Mouse (Mus musculus) embryonic facial prominence, embryonic 15.5 days (tissue): Measurements from ENCODE around the gene Rab3gap1. TPM values are rescaled to one million over a fixed set of nuclear protein-coding genes. Genes with fewer than 3 reads are reported as not detected.

ENCODE experiments used
- ATAC-seq: fragments of 200-750 bp; cut with Nextera tagmentation; 2 replicates; pipeline ENCODE4 v1.8.0; 2017; ENCODE audit warnings: low read depth, moderate TSS enrichment; ENCODE audit not compliant: insufficient number of reproducible peaks, low FRiP score, low TSS enrichment
- H3K27ac ChIP-seq: fragments of 300-500 bp; sonication (generic); replicated peaks from 2 replicates; pipeline ENCODE4 v1.5.1; 2015; ENCODE audit warnings: mild to moderate bottlenecking, inconsistent platforms
- H3K27me3 ChIP-seq: fragments of 300-500 bp; sonication (generic); 2 replicates; pipeline ENCODE4 v1.6.1; 2015; ENCODE audit warnings: inconsistent platforms
- H3K36me3 ChIP-seq: fragments of 300-500 bp; sonication (generic); 2 replicates; pipeline ENCODE4 v1.6.1; 2015; ENCODE audit warnings: mild to moderate bottlenecking, inconsistent platforms
- H3K4me1 ChIP-seq: fragments of 300-500 bp; sonication (generic); 2 replicates; pipeline ENCODE4 v1.6.1; 2015; ENCODE audit warnings: inconsistent platforms
- H3K4me2 ChIP-seq: fragments of 300-500 bp; sonication (generic); replicated peaks from 2 replicates; pipeline ENCODE4 v1.6.1; 2015; ENCODE audit warnings: mild to moderate bottlenecking, inconsistent platforms
- H3K4me3 ChIP-seq: fragments of 300-500 bp; sonication (generic); replicated peaks from 2 replicates; pipeline ENCODE4 v1.5.1; 2015; ENCODE audit warnings: mild to moderate bottlenecking, inconsistent platforms
- H3K9ac ChIP-seq: fragments of 300-500 bp; sonication (generic); 2 replicates; pipeline ENCODE4 v1.6.1; 2015; ENCODE audit warnings: inconsistent platforms
- H3K9me3 ChIP-seq: fragments of 300-500 bp; sonication (generic); replicated peaks from 2 replicates; pipeline ENCODE4 v1.6.1; 2016; ENCODE audit warnings: inconsistent platforms
- WGBS: fragments of 180-500 bp; shearing (Covaris S2); methylation state at CpG from one replicate; pipeline ENCODE4 v1.1.7; 2015; 5-methylcytosine and 5-hydroxymethylcytosine counted together
- polyA plus RNA-seq: library from polyadenylated mRNA; unstranded; fragments of >200 nt; fragmentation: Nextera tagmentation; extraction: Ambion mirVana; gene quantifications from 2 replicates; pipeline ENCODE4 v1.2.1, GENCODE M21; 2015

The Rab3gap1 gene
- 22.6 and 23.7 TPM in 2 replicates for polyA plus RNA-seq

DNA sequence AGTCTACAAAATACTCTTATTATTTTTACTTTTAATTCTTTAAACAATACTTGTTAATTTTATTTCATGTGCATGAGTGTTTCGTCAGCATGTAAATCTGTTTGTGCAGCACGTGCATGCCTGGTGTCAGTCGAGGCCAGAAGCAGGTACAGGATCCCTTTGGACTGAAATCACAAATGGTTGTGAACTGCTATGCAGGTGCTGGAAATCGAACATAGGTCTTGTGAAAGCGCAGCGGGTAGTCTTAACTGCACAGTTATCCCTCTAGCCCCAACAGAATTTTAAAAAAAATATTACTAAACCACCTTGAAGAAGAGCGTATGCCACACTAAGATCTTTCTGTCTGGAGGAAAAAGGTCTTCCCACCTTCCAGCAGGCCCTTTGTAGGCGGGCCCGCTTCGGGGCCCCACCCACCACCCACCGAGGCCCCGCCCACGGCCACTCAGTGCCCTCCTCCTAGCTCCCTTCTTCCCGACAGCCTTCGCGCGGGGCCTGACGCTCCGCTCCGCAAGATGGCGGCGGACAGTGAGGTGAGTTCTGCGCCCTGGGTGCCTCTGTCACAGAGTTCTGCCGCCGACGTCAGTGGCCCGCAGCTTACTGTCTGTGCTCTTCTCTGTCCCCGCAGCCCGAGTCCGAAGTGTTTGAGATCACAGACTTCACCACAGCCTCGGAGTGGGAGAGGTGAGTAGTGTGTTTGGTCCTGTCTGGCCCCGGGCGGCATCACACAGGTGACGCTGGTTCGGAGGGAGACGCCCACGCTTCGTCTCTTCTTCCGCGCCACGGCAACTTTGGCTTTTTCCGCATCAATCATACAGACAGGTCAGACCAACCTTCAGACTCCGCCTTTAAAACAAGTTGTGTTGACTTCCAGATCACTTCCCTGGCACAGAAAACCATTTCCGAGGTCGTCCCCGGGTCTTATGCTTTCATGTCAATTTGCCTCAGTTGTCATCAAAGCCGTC is at the start of gene Rab3gap1:
Gene Rab3gap1 (plus strand): TSS at position 474 of the 962 bp plus-strand sequence.
- Histone ChIP-seq H3K27me3 (no peaks in the 10 kb centered on the region), H3K4me2 (peak within 1 kb of the TSS; percentile 58), H3K4me3 (peak within 1 kb of the TSS; percentile 85), H3K9ac (peak within 1 kb of the TSS; percentile 71), H3K9me3 (no peaks in the 10 kb centered on the region), H3K36me3 (peaks cover 8% of the 10 kb centered on the region; the same call in 1 of the 2 replicates), H3K27ac (peak within 1 kb of the TSS; percentile 88), H3K4me1 (0 out of 2 replicates have a peak, but pooled peaks cover 9% of the 10 kb centered on the region)
- peak; percentile 95 for ATAC-seq
- 10% methylated on average over 47 of the region's 47 CpGs for WGBS

DNA sequence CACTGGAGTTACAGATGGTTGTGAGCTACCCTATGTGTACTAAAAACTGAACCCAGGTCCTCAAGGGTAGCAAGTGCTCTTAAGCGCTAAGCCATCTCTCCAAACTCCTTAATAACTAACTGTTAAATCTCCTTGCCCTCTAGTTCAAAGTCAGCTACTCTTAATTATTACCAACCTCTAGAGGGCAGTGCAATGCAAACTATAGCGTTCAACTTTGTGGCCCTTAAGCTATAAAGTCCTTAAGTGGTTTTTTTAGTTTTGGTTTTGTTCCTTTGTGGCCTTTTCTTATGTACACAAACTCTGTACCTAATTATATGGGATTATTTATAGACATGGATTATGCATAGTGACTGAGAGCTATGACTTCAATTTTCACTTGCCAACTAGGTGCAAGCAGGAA is 41.2 kb upstream of the Rab3gap1 start:
- no peak overlapping the region for H3K4me2 ChIP-seq
- no peaks in the 10 kb centered on the region for H3K4me1 ChIP-seq
- H3K27ac ChIP-seq, result no peak overlapping the region
- H3K27me3 ChIP-seq, result no peaks in the 10 kb centered on the region
- no peak overlapping the region for H3K4me3 ChIP-seq
- no peaks in the 10 kb centered on the region for H3K9me3 ChIP-seq
- WGBS, result 16% methylated on average over 2 of the region's 2 CpGs
- no peaks in the 10 kb centered on the region for H3K36me3 ChIP-seq
- H3K9ac ChIP-seq, result no peak overlapping the region
- ATAC-seq, result no peak

DNA sequence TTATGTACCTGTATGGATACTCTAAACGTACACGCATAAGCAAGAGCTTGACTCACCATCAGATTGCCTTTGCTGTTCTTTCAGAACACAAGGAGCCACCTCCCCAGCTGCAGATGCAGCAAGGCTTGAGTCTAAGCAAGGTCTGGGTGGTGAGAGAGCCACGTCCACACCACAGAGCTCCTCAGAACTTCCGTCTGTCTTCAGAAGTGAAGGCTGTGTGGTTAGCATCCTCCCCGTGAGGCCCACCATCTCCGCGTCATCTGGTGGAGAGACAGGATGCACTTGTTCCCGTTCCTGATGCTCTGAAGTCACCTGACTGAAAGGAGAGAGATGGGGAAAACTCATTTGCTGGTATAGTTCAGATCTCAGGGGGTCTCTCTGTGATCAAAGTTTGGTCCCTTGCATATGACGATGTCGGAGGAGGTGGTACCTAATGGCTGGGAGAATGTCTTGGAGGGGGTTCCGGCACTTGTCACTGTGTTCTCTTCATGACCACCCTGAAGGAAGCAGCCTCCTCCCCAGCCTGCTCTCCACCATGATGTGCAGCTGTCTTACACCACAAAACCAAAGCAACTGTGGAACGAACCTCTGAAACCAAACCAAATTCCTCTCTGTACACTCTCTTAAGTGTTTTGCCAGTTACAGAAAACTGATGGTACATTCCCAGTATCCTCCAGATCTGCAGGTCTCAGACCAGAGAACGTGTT is 38.2 kb upstream of the Rab3gap1 start:
- no peaks in the 10 kb centered on the region for H3K9me3 ChIP-seq
- H3K4me1 ChIP-seq, result no peaks in the 10 kb centered on the region
- no peaks in the 10 kb centered on the region for H3K27me3 ChIP-seq
- no peak overlapping the region for H3K4me2 ChIP-seq
- no peak for ATAC-seq
- no peaks in the 10 kb centered on the region for H3K36me3 ChIP-seq
- no peak overlapping the region for H3K4me3 ChIP-seq
- 82% methylated on average over 13 of the region's 13 CpGs for WGBS
- no peak overlapping the region for H3K27ac ChIP-seq
- H3K9ac ChIP-seq, result no peak overlapping the region

DNA sequence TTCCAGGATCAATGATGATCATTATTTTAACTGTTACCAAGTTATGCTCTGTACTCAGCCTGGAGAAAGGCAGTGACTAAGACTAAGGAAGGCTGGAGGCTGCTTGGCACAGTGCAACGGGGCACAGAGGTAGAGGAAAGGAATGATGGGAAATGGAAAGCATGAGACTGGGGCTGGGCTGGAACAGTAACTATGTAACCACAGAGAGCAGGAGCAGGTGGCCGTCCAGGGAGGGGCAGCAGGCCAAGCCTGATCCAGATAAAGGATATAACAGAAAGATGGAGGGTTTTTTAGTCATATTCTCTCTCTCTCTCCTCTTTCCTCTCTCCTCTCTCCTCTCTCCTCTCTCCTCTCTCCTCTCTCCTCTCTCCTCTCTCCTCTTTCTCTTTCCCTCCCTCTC is 34.9 kb upstream of the Rab3gap1 start:
- no peak overlapping the region for H3K9ac ChIP-seq
- WGBS, result 56% methylated on average over 2 of the region's 2 CpGs
- H3K36me3 ChIP-seq, result no peaks in the 10 kb centered on the region
- ATAC-seq, result no peak
- no peak overlapping the region for H3K4me2 ChIP-seq
- no peaks in the 10 kb centered on the region for H3K27me3 ChIP-seq
- H3K4me1 ChIP-seq, result no peaks in the 10 kb centered on the region
- H3K9me3 ChIP-seq, result no peaks in the 10 kb centered on the region
- H3K4me3 ChIP-seq, result no peak overlapping the region
- no peak overlapping the region for H3K27ac ChIP-seq

DNA sequence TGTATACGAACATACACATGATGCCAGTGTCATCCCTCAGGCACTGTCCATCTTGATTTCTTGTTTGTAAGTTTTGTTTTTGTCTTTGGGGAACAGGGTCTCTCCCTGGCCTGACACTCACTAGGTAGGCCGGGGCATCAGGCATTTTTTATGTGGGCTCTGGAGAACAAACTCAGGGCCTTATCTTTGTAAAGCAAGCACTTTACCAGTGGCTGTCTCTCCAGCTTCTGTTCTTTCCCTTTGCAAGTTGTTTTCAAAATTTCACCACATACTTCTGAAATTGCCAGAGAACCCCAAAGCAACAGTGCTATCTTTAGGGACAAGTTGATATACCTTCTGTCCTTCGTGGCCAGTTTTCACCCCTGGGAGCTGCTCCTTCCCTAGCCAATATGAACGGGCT is 34.4 kb upstream of the Rab3gap1 start:
- Histone ChIP-seq H3K4me3 (no peak overlapping the region), H3K4me1 (no peaks in the 10 kb centered on the region), H3K4me2 (no peak overlapping the region), H3K27ac (no peak overlapping the region), H3K9me3 (no peaks in the 10 kb centered on the region), H3K36me3 (no peaks in the 10 kb centered on the region), H3K9ac (no peak overlapping the region), H3K27me3 (no peaks in the 10 kb centered on the region)
- WGBS, result 61% methylated on average over 4 of the region's 4 CpGs
- ATAC-seq, result no peak

DNA sequence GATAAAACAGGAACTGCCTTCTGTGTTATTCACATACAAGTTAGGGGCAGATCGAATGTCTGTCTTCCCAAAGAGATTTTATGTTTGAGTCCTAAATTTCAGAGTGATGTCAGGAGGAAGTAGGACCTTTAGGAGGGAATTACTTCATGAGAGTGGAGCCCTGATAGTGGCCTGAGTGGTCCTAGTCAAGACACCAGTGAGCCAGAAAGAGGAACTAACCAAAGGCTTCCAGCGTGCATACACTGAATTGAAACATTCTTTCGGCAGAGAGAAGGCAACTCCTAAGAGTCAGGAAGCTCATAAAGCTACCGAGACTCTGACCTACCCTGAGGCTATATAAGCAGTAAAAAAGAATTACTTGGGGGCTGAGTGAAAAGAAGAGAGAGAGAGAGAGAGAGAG is 32.0 kb upstream of the Rab3gap1 start:
- H3K9me3 ChIP-seq, result no peaks in the 10 kb centered on the region
- ATAC-seq, result no peak
- H3K4me3 ChIP-seq, result no peak overlapping the region
- H3K36me3 ChIP-seq, result no peaks in the 10 kb centered on the region
- no peak overlapping the region for H3K9ac ChIP-seq
- WGBS, result 39% methylated on average over 4 of the region's 4 CpGs
- H3K27me3 ChIP-seq, result no peaks in the 10 kb centered on the region
- H3K27ac ChIP-seq, result no peak overlapping the region
- no peaks in the 10 kb centered on the region for H3K4me1 ChIP-seq
- no peak overlapping the region for H3K4me2 ChIP-seq

DNA sequence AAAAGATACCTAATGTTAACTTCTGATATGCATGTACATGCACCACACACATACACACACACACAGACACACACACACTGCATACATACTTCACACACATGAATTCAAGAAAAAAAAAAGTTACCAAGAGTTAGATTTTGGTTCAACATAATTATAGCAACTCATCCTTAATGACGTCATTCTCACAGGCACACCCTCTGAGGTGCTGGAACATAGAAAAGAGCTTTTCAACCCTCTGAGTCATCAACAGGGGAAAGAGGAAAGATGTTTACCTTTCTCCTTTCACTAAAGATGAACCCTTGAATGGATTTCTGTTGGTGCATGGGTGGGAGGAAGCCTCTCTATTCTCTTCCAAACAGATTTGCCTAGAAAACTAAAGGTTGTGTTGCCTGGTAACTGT is 30.0 kb upstream of the Rab3gap1 start:
- Histone ChIP-seq H3K9ac (no peak overlapping the region), H3K27me3 (no peaks in the 10 kb centered on the region), H3K4me2 (no peak overlapping the region), H3K9me3 (no peaks in the 10 kb centered on the region), H3K36me3 (no peaks in the 10 kb centered on the region), H3K4me1 (no peaks in the 10 kb centered on the region), H3K27ac (no peak overlapping the region), H3K4me3 (no peak overlapping the region)
- no peak for ATAC-seq
- WGBS, result 70% methylated on average over 1 of the region's 1 CpGs

DNA sequence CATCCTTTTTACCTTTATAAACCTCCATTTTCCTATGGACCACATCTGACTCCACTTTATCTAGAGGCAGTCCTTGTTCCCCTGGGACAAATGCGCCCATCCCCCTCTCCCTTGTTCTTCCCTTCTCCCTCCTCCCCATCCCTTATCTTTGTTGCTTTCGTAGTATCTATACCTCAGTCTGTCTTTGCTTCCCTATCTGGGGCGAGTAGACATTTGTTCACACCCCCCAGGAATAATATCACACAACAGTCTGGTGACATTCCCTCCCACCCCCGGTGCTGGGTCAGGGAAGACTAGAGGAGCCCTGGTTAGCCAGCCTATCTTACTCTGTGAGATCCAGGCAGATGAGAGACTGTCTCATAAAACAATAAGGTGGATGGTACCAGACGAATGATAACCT is 23.1 kb upstream of the Rab3gap1 start:
- Histone ChIP-seq H3K4me2 (no peak overlapping the region), H3K4me1 (no peaks in the 10 kb centered on the region), H3K36me3 (no peaks in the 10 kb centered on the region), H3K9me3 (no peaks in the 10 kb centered on the region), H3K9ac (no peak overlapping the region), H3K27me3 (no peaks in the 10 kb centered on the region), H3K4me3 (no peak overlapping the region), H3K27ac (no peak overlapping the region)
- 88% methylated on average over 5 of the region's 5 CpGs for WGBS
- ATAC-seq, result no peak

DNA sequence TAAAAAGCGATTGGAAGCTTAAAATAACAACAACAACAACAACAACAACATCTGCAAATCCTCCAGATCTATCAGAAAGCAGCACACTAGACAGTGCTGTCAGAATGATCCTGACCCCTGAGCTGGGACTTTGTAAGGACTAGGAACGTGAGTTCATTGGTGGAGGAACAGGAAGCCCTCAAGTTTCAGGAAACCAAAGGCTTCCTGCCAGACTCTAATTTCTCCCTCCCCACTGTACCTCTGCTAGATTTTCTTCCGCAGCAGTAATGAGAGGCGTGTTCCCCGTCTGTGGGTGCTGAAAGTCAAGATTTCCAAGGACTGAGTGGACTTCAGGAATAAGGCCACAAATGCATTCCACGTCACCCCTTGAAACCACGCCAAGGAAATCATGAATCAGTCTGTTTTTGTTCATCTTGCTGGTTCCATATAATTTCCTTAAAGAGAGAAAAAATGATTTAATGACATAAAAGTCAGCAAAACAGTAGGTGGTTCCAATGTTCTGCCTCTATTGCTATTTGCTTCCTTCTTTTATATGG is 18.4 kb upstream of the Rab3gap1 start:
- 58% methylated on average over 7 of the region's 7 CpGs for WGBS
- Histone ChIP-seq H3K4me2 (no peak overlapping the region), H3K4me1 (no peaks in the 10 kb centered on the region), H3K9ac (no peak overlapping the region), H3K27me3 (no peaks in the 10 kb centered on the region), H3K27ac (no peak overlapping the region), H3K36me3 (no peaks in the 10 kb centered on the region), H3K4me3 (no peak overlapping the region), H3K9me3 (no peaks in the 10 kb centered on the region; the same call in 1 of the 2 replicates)
- ATAC-seq, result no peak

DNA sequence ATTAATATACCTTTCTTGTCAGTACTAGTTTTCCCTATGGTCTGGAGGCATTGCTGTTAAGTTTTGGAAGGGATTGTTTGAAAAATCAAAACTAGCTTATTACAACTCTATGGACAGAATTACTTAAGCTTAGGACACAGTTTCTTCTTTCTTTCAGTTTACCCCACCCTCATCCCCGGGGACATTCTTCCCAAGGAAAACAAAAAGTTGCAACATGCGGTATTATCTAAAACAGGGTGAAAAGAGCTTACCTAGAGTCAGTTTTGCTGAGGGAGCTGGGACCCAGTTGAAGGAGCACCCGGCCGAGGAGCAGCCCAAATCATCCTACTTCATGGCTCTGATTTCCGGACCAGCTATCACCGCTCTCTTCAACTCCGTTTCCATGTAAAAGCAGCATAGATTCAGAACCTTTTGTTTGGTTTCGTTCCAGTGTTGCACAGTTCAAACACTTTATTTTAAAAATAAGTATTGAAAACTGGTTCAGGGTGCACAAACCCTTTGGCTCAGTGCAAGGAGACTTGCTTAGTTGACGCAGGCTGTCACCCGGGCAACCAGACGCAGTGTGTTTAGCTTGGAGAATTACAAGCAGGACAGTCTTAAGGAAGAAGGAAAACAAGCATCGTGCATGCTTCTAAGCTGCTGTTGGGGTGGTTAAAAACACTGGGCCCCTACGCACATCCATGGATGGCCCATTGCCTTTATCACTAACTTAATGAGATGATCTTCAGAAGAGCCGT is 13.9 kb upstream of the Rab3gap1 start, which contains the start of gene Map3k19:
Gene Map3k19 (minus strand): TSS at position 546 of the 737 bp plus-strand sequence.
- no peaks in the 10 kb centered on the region; the same call in 1 of the 2 replicates for H3K9me3 ChIP-seq
- H3K4me3 ChIP-seq, result no peak within 1 kb of the TSS
- 74% methylated on average over 14 of the region's 14 CpGs for WGBS
- H3K4me2 ChIP-seq, result no peak within 1 kb of the TSS
- no peaks in the 10 kb centered on the region for H3K4me1 ChIP-seq
- no peak within 1 kb of the TSS for H3K9ac ChIP-seq
- H3K36me3 ChIP-seq, result no peaks in the 10 kb centered on the region
- no peaks in the 10 kb centered on the region for H3K27me3 ChIP-seq
- no peak within 1 kb of the TSS for H3K27ac ChIP-seq
- ATAC-seq, result no peak
